ENCODE assay signal across 8 mouse cellular contexts in genomic region chr1:172204814-172205740, GRCm38 (mm10). TPM values are rescaled to one million over a fixed set of nuclear protein-coding genes. Genes with fewer than 3 reads are reported as not detected.
DNase-seq lines count a peak whose midpoint lies in the region; ATAC-seq and TF ChIP-seq lines count a peak whose summit lies in the region.

No protein-coding gene starts in this region.

- no peak for ATAC-seq in hindbrain, embryonic 15.5 days (ENCODE audit: low FRiP score, low read depth)

- 39% methylated on average over 15 of the region's 15 CpGs for WGBS in lung, adult 2 months
- 14% methylated on average over 15 of the region's 15 CpGs for WGBS in hindbrain, embryonic 15.5 days

- peak overlapping the region; percentile 25 for H3K4me3 ChIP-seq in lung, adult 2 months (replicated peaks; ENCODE audit: extremely low read depth, low read depth, low read length)
- peak overlapping the region; percentile 72 for H3K4me3 ChIP-seq in hindbrain, embryonic 15.5 days
- peak overlapping the region; percentile 68 for H3K4me3 ChIP-seq in myocyte

- TF ChIP-seq POLR2A in lung, adult 2 months (IDR thresholded peaks at IDR 0.05; ENCODE audit: borderline replicate concordance, extremely low read depth, low read depth, low read length) = no peak
- no peak for TF ChIP-seq POLR2A in myocyte (IDR thresholded peaks at IDR 0.05; ENCODE audit: insufficient read length, low read depth)

- H3K9ac ChIP-seq in hindbrain, embryonic 15.5 days = peak overlapping the region; percentile 95

- intact Hi-C loops in gastrocnemius, postnatal 14 days (cut with DNase I; ENCODE audit: low total_unique reads) = no loop called here

- H3K79me2 ChIP-seq in myocyte (ENCODE audit: control insufficient read depth, insufficient read depth) = peaks cover 14% of the 10 kb centered on the region

- H3K27me3 ChIP-seq in hindbrain, embryonic 15.5 days = no peaks in the 10 kb centered on the region
- no peaks in the 10 kb centered on the region for H3K27me3 ChIP-seq in myocyte (ENCODE audit: control insufficient read depth, insufficient read depth, insufficient read length)

- no peak for DNase-seq in lung, adult 2 months
- no peak for DNase-seq in lung, postnatal 25 days (ENCODE audit: low spot score)
- DNase-seq in cerebellum, postnatal 36 days = peak; percentile 66 to 67
- no peak for DNase-seq in gastrocnemius, postnatal 14 days
- no peak for DNase-seq in gastrocnemius, adult 8-10 months (ENCODE audit: low spot score in 2 of 2)
- DNase-seq in thymus, postnatal 25 days = no peak

- TF ChIP-seq CTCF in lung, adult 2 months (IDR thresholded peaks at IDR 0.05; ENCODE audit: insufficient read depth, low read length) = no peak

- H3K27ac ChIP-seq in hindbrain, embryonic 15.5 days (replicated peaks) = peak overlapping the region; percentile 95

- H3K9me3 ChIP-seq in hindbrain, embryonic 15.5 days = no peaks in the 10 kb centered on the region

- H3K4me1 ChIP-seq in lung, adult 2 months (ENCODE audit: control insufficient read depth, insufficient read depth, low read length) = peaks cover 26% of the 10 kb centered on the region
- peaks cover 67% of the 10 kb centered on the region for H3K4me1 ChIP-seq in hindbrain, embryonic 15.5 days (replicated peaks)

- H3ac ChIP-seq in myocyte (ENCODE audit: control insufficient read depth, insufficient read length) = peak overlapping the region; percentile 38

- peak overlapping the region; percentile 93 for H3K4me2 ChIP-seq in hindbrain, embryonic 15.5 days
- H3K4me2 ChIP-seq in myocyte (ENCODE audit: low read depth) = peak overlapping the region; percentile 88

- peaks cover 2% of the 10 kb centered on the region; the same call in 1 of the 2 replicates for H3K36me3 ChIP-seq in hindbrain, embryonic 15.5 days
- H3K36me3 ChIP-seq in myocyte (ENCODE audit: control insufficient read depth, insufficient read depth) = peaks cover 4% of the 10 kb centered on the region

TF ChIP-seq in myocyte, 11 proteins besides CTCF, POLR2A, EP300 and RAD21:
- TF ChIP-seq MYOD1 (IDR thresholded peaks at IDR 0.05; ENCODE audit: control insufficient read depth in 1 of 3, insufficient read length in 2 of 3, low read depth in 2 of 3) (peak in 2 of 3 experiments; percentile 44 to 69), MAX (IDR thresholded peaks at IDR 0.05; ENCODE audit: low read depth) (no peak), TCF12 (IDR thresholded peaks at IDR 0.05; ENCODE audit: insufficient read depth, poor library complexity, severe bottlenecking) (no peak), MYOG (IDR thresholded peaks at IDR 0.05; ENCODE audit: control insufficient read depth in 1 of 3, insufficient read depth in 1 of 3, insufficient read length in 2 of 3, low read depth in 2 of 3) (peak in 1 of 3 experiments; percentile 33)

RNA-seq across cellular contexts. Expression of gene Pea15a, which starts 1.5 kb away (rescaled TPM):
- 88.2 and 137 TPM in 2 replicates for polyA plus RNA-seq in lung, adult 2 months (2012; rRNA removed)
- polyA plus RNA-seq in hindbrain, embryonic 15.5 days (2015; fragmentation: Nextera tagmentation; extraction: Ambion mirVana) = 454 and 489 TPM in 2 replicates
- 120 TPM for polyA plus RNA-seq in myocyte (2012; fragmentation: generic; extraction: Trizol)
- total RNA-seq in gastrocnemius, postnatal 14 days (2021) = 10 to 100 TPM; 39.2 to 60.3 TPM
- total RNA-seq in gastrocnemius, adult 8-10 months (2022) = 10 to 100 TPM; 15.6 to 23.8 (median 20.3) TPM

RNA-seq across cellular contexts. Expression of gene Casq1, which starts 14.6 kb away (rescaled TPM):
- polyA plus RNA-seq in lung, adult 2 months (2012; rRNA removed) = 3.2 and 49.0 TPM in 2 replicates
- 1.4 and 2.2 TPM in 2 replicates for polyA plus RNA-seq in hindbrain, embryonic 15.5 days (2015; fragmentation: Nextera tagmentation; extraction: Ambion mirVana)
- polyA plus RNA-seq in myocyte (2012; fragmentation: generic; extraction: Trizol) = 73.1 TPM
- 1,000 to 10,000 TPM; 6,638 to 7,021 TPM for total RNA-seq in gastrocnemius, postnatal 14 days (2021)
- 1,000 to 10,000 TPM; 2,216 to 3,193 (median 3,049) TPM for total RNA-seq in gastrocnemius, adult 8-10 months (2022)

RNA-seq across cellular contexts. Expression of gene Atp1a4, which starts 53.1 kb away (rescaled TPM):
- polyA plus RNA-seq in lung, adult 2 months (2012; rRNA removed) = 0.05 and 1.2 TPM in 2 replicates
- polyA plus RNA-seq in hindbrain, embryonic 15.5 days (2015; fragmentation: Nextera tagmentation; extraction: Ambion mirVana) = 0.05 and 0.06 TPM in 2 replicates
- 0.06 TPM for polyA plus RNA-seq in myocyte (2012; fragmentation: generic; extraction: Trizol)
- under 1 TPM; 0.66 to 0.96 TPM for total RNA-seq in gastrocnemius, postnatal 14 days (2021)
- under 1 TPM; 0.11 to 0.44 (median 0.27) TPM for total RNA-seq in gastrocnemius, adult 8-10 months (2022)

RNA-seq across cellular contexts. Expression of gene Igsf8, which starts 56.4 kb away (rescaled TPM):
- polyA plus RNA-seq in lung, adult 2 months (2012; rRNA removed) = 90.8 and 105 TPM in 2 replicates
- polyA plus RNA-seq in hindbrain, embryonic 15.5 days (2015; fragmentation: Nextera tagmentation; extraction: Ambion mirVana) = 75.3 and 79.0 TPM in 2 replicates
- 79.7 TPM for polyA plus RNA-seq in myocyte (2012; fragmentation: generic; extraction: Trizol)
- 10 to 100 TPM; 11.1 to 12.5 TPM for total RNA-seq in gastrocnemius, postnatal 14 days (2021)
- 10 to 100 TPM in 1 of 4 experiments, 1 to 10 TPM in 3; 7.3 to 10.5 (median 7.7) TPM for total RNA-seq in gastrocnemius, adult 8-10 months (2022)

RNA-seq across cellular contexts. Expression of gene Dcaf8, which starts 57.2 kb away (rescaled TPM):
- polyA plus RNA-seq in lung, adult 2 months (2012; rRNA removed) = 58.0 and 74.9 TPM in 2 replicates
- polyA plus RNA-seq in hindbrain, embryonic 15.5 days (2015; fragmentation: Nextera tagmentation; extraction: Ambion mirVana) = 84.6 and 85.8 TPM in 2 replicates
- polyA plus RNA-seq in myocyte (2012; fragmentation: generic; extraction: Trizol) = 80.0 TPM
- 100 to 1,000 TPM; 131 to 134 TPM for total RNA-seq in gastrocnemius, postnatal 14 days (2021)
- 100 to 1,000 TPM; 197 to 219 (median 208) TPM for total RNA-seq in gastrocnemius, adult 8-10 months (2022)

Comparison
In these comparisons a context has a peak if more than half of its experiments do, and no peak if none do; other contexts are left out.
1. DNase-seq: peak in cerebellum, postnatal 36 days (2 of 2); none in lung, adult 2 months (single experiment), lung, postnatal 25 days (single experiment), gastrocnemius, postnatal 14 days (single experiment), gastrocnemius, adult 8-10 months (0 of 2) and thymus, postnatal 25 days (single experiment).
2. Peak in every context shown above with its lines, with median percentiles within 50 percentile points of each other: H3K4me3 ChIP-seq.